ENCODE assay signal across 8 mouse cellular contexts in the genomic region with DNA sequence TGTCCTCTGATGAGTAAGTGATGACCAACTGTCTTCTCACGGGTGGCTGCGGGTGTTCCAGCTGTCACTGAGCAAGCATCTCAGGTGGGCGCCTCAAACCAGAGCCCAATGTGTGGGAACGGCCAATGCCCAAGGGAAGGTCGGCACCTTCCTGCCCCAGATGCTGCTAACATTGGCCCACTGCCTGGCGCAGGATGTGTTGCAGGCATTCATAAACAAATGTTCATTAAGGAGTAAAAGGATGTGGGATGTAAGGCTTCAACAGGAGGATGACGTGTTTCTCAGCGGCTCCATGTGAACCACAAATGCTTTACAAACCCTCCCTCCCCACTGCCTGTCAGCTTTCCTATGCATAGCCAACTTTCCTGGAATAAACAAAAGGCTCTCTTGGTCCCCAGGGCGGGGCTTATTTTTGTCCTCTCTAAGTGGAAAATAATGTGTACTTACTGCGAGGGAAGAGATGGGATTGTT. TPM values are rescaled to one million over a fixed set of nuclear protein-coding genes. Genes with fewer than 3 reads are reported as not detected.
DNase-seq lines count a peak whose midpoint lies in the region; ATAC-seq and TF ChIP-seq lines count a peak whose summit lies in the region.

No protein-coding gene starts in this region.

- H3K4me1 ChIP-seq in lung, postnatal 0 days (ENCODE audit: insufficient read depth, low read depth, low read length), result peaks cover 27% of the 10 kb centered on the region
- H3K4me1 ChIP-seq in forebrain, embryonic 11.5 days (replicated peaks; ENCODE audit: control insufficient read depth, insufficient read depth, low read length), result peaks cover 19% of the 10 kb centered on the region
- H3K4me1 ChIP-seq in hindbrain, embryonic 15.5 days (replicated peaks), result peaks cover 56% of the 10 kb centered on the region
- H3K4me1 ChIP-seq in stomach, embryonic 14.5 days (ENCODE audit: control insufficient read depth, insufficient read depth, low read length), result peaks cover 46% of the 10 kb centered on the region

- 0 out of 2 replicates have a peak overlapping the region, but pooled peaks have one; percentile 5 for H3K9ac ChIP-seq in lung, postnatal 0 days (replicated peaks; ENCODE audit: low read depth)
- no peak overlapping the region for H3K9ac ChIP-seq in forebrain, embryonic 11.5 days (ENCODE audit: low read length)
- no peak overlapping the region; the same call in 1 of the 2 replicates for H3K9ac ChIP-seq in hindbrain, embryonic 15.5 days
- peak overlapping the region; percentile 14; the same call in 1 of the 2 replicates for H3K9ac ChIP-seq in stomach, embryonic 14.5 days (replicated peaks; ENCODE audit: low read depth, low read length)

- peak overlapping the region; percentile 59; the same call in 1 of the 2 replicates for H3K27ac ChIP-seq in lung, postnatal 0 days (ENCODE audit: low read length)
- no peak overlapping the region for H3K27ac ChIP-seq in forebrain, embryonic 11.5 days (ENCODE audit: low read depth, low read length)
- 0 out of 2 replicates have a peak overlapping the region, but pooled peaks have one; percentile 12 for H3K27ac ChIP-seq in hindbrain, embryonic 15.5 days (replicated peaks)
- H3K27ac ChIP-seq in stomach, embryonic 14.5 days (ENCODE audit: low read length), result peak overlapping the region; percentile 46; the same call in 1 of the 2 replicates

- H3K27me3 ChIP-seq in lung, postnatal 0 days (replicated peaks; ENCODE audit: insufficient read depth, low read length), result no peaks in the 10 kb centered on the region
- 0 out of 2 replicates have a peak, but pooled peaks cover 1% of the 10 kb centered on the region for H3K27me3 ChIP-seq in forebrain, embryonic 11.5 days (ENCODE audit: control insufficient read depth, insufficient read depth, low read length)
- H3K27me3 ChIP-seq in hindbrain, embryonic 15.5 days, result no peaks in the 10 kb centered on the region
- H3K27me3 ChIP-seq in stomach, embryonic 14.5 days (ENCODE audit: control insufficient read depth, insufficient read depth, low read length), result no peaks in the 10 kb centered on the region

- 0 out of 2 replicates have a peak overlapping the region, but pooled peaks have one; percentile 6 for H3K4me3 ChIP-seq in lung, postnatal 0 days (ENCODE audit: low read depth, low read length)
- no peak overlapping the region for H3K4me3 ChIP-seq in forebrain, embryonic 11.5 days (ENCODE audit: low read depth, low read length)
- no peak overlapping the region for H3K4me3 ChIP-seq in hindbrain, embryonic 15.5 days
- peak overlapping the region; percentile 10; the same call in 1 of the 2 replicates for H3K4me3 ChIP-seq in stomach, embryonic 14.5 days (ENCODE audit: low read depth, low read length)

- TF ChIP-seq EP300 in lung, postnatal 0 days (IDR thresholded peaks at IDR 0.05), result peak; percentile 47

- no peak for TF ChIP-seq CTCF in lung, postnatal 0 days (IDR thresholded peaks at IDR 0.05)

- peak; percentile 70 for ATAC-seq in lung, postnatal 0 days
- no peak for ATAC-seq in forebrain, embryonic 11.5 days (replicated peaks; ENCODE audit: low FRiP score)
- no peak for ATAC-seq in hindbrain, embryonic 15.5 days (ENCODE audit: low FRiP score, low read depth)
- no peak for ATAC-seq in stomach, embryonic 14.5 days (ENCODE audit: insufficient number of reproducible peaks, insufficient read depth, low FRiP score, low read depth)

- peak overlapping the region; percentile 45 for H3K4me2 ChIP-seq in lung, postnatal 0 days (replicated peaks; ENCODE audit: low read depth, low read length)
- peak overlapping the region; percentile 3; the same call in 1 of the 2 replicates for H3K4me2 ChIP-seq in forebrain, embryonic 11.5 days (ENCODE audit: low read depth, low read length, severe bottlenecking)
- H3K4me2 ChIP-seq in hindbrain, embryonic 15.5 days, result peak overlapping the region; percentile 36
- H3K4me2 ChIP-seq in stomach, embryonic 14.5 days (replicated peaks; ENCODE audit: low read depth, low read length), result peak overlapping the region; percentile 41

- no peaks in the 10 kb centered on the region for H3K9me3 ChIP-seq in lung, postnatal 0 days (ENCODE audit: low read length)
- H3K9me3 ChIP-seq in forebrain, embryonic 11.5 days (ENCODE audit: control insufficient read depth, low read length), result no peaks in the 10 kb centered on the region
- no peaks in the 10 kb centered on the region for H3K9me3 ChIP-seq in hindbrain, embryonic 15.5 days
- no peaks in the 10 kb centered on the region for H3K9me3 ChIP-seq in stomach, embryonic 14.5 days (ENCODE audit: control insufficient read depth, low read depth, low read length)

- peak; percentile 89 for DNase-seq in lung, postnatal 0 days (ENCODE audit: low spot score)
- no peak for DNase-seq in lung, postnatal 36 days
- no peak for DNase-seq in forebrain, embryonic 11.5 days (ENCODE audit: low spot score)
- no peak for DNase-seq in spleen, postnatal 36 days (ENCODE audit: low spot score in 2 of 2)
- no peak for DNase-seq in spleen, adult 18-20 months
- no peak for DNase-seq in layer of hippocampus, adult 9-10 months (ENCODE audit: low spot score)

- WGBS in lung, postnatal 0 days, result 33% methylated on average over 10 of the region's 10 CpGs
- 72% methylated on average over 10 of the region's 10 CpGs for WGBS in forebrain, embryonic 11.5 days
- 61% methylated on average over 10 of the region's 10 CpGs for WGBS in hindbrain, embryonic 15.5 days
- 43% methylated on average over 10 of the region's 10 CpGs for WGBS in stomach, embryonic 14.5 days

- no peaks in the 10 kb centered on the region for H3K36me3 ChIP-seq in lung, postnatal 0 days (ENCODE audit: insufficient read depth, low read length)
- no peaks in the 10 kb centered on the region for H3K36me3 ChIP-seq in forebrain, embryonic 11.5 days (ENCODE audit: control insufficient read depth, insufficient read depth, low read length)
- H3K36me3 ChIP-seq in hindbrain, embryonic 15.5 days, result no peaks in the 10 kb centered on the region
- H3K36me3 ChIP-seq in stomach, embryonic 14.5 days (ENCODE audit: control insufficient read depth, insufficient read depth, low read length), result no peaks in the 10 kb centered on the region

RNA-seq across cellular contexts. Expression of a gene that starts 5.4 kb away (rescaled TPM):
- 7.2 and 9.1 TPM in 2 replicates for polyA plus RNA-seq in lung, postnatal 0 days (2015; fragmentation: Nextera tagmentation; extraction: Ambion mirVana)
- polyA plus RNA-seq in forebrain, embryonic 11.5 days (2014; fragmentation: Nextera tagmentation; extraction: Ambion mirVana), result 2.0 and 2.3 TPM in 2 replicates
- 5.1 and 5.3 TPM in 2 replicates for polyA plus RNA-seq in hindbrain, embryonic 15.5 days (2015; fragmentation: Nextera tagmentation; extraction: Ambion mirVana)
- 7.0 and 7.9 TPM in 2 replicates for polyA plus RNA-seq in stomach, embryonic 14.5 days (2014; fragmentation: Nextera tagmentation; extraction: Ambion mirVana)

RNA-seq across cellular contexts. Expression of a gene that starts 14.5 kb away (rescaled TPM):
- 21.3 and 22.5 TPM in 2 replicates for polyA plus RNA-seq in lung, postnatal 0 days (2015; fragmentation: Nextera tagmentation; extraction: Ambion mirVana)
- 25.4 and 30.8 TPM in 2 replicates for polyA plus RNA-seq in forebrain, embryonic 11.5 days (2014; fragmentation: Nextera tagmentation; extraction: Ambion mirVana)
- 30.8 and 33.7 TPM in 2 replicates for polyA plus RNA-seq in hindbrain, embryonic 15.5 days (2015; fragmentation: Nextera tagmentation; extraction: Ambion mirVana)
- polyA plus RNA-seq in stomach, embryonic 14.5 days (2014; fragmentation: Nextera tagmentation; extraction: Ambion mirVana), result 21.8 and 25.7 TPM in 2 replicates

RNA-seq across cellular contexts. Expression of a gene that starts 31.5 kb away (rescaled TPM):
- polyA plus RNA-seq in lung, postnatal 0 days (2015; fragmentation: Nextera tagmentation; extraction: Ambion mirVana), result 30.8 and 44.3 TPM in 2 replicates
- polyA plus RNA-seq in forebrain, embryonic 11.5 days (2014; fragmentation: Nextera tagmentation; extraction: Ambion mirVana), result 0.71 and 1.1 TPM in 2 replicates
- 5.9 and 8.3 TPM in 2 replicates for polyA plus RNA-seq in hindbrain, embryonic 15.5 days (2015; fragmentation: Nextera tagmentation; extraction: Ambion mirVana)
- 39.0 and 39.2 TPM in 2 replicates for polyA plus RNA-seq in stomach, embryonic 14.5 days (2014; fragmentation: Nextera tagmentation; extraction: Ambion mirVana)

RNA-seq across cellular contexts. Expression of a gene that starts 43.2 kb away (rescaled TPM):
- polyA plus RNA-seq in lung, postnatal 0 days (2015; fragmentation: Nextera tagmentation; extraction: Ambion mirVana), result 4.7 and 4.9 TPM in 2 replicates
- 9.0 and 10.6 TPM in 2 replicates for polyA plus RNA-seq in forebrain, embryonic 11.5 days (2014; fragmentation: Nextera tagmentation; extraction: Ambion mirVana)
- polyA plus RNA-seq in hindbrain, embryonic 15.5 days (2015; fragmentation: Nextera tagmentation; extraction: Ambion mirVana), result 6.8 and 7.7 TPM in 2 replicates
- polyA plus RNA-seq in stomach, embryonic 14.5 days (2014; fragmentation: Nextera tagmentation; extraction: Ambion mirVana), result 5.2 and 7.0 TPM in 2 replicates

Comparison
In these comparisons a context has a peak if more than half of its experiments do, and no peak if none do; other contexts are left out.
1. H3K4me3 ChIP-seq: peak in lung, postnatal 0 days (single experiment) and stomach, embryonic 14.5 days (single experiment); none in forebrain, embryonic 11.5 days (single experiment) and hindbrain, embryonic 15.5 days (single experiment).
2. H3K9ac ChIP-seq: peak in lung, postnatal 0 days (single experiment) and stomach, embryonic 14.5 days (single experiment); none in forebrain, embryonic 11.5 days (single experiment) and hindbrain, embryonic 15.5 days (single experiment).
3. Peak in every context shown above with its lines, with median percentiles within 50 percentile points of each other: H3K4me2 ChIP-seq.